10 mouse cellular contexts compared by ENCODE assay signal in genomic region chr12:79936698-79937097, GRCm38 (mm10).
DNase-seq lines count a peak whose midpoint lies in the region; ATAC-seq and TF ChIP-seq lines count a peak whose summit lies in the region.
"Had no signal": no experiment of that assay in that cellular context is flagged by ENCODE, and none has a peak within 500 bp of the region (broad histone marks: within the 10 kb centered on the region; RNA-seq: fewer than 3 reads in every experiment).

No protein-coding gene starts in this region.

- no peaks in the 10 kb centered on the region for H3K9me3 ChIP-seq in liver, postnatal 0 days (ENCODE audit: low read length)
- 0 out of 2 replicates have a peak, but pooled peaks cover 3% of the 10 kb centered on the region for H3K9me3 ChIP-seq in liver, embryonic 12.5 days (replicated peaks)
- H3K9me3 ChIP-seq in heart, embryonic 11.5 days (replicated peaks; ENCODE audit: control insufficient read depth, low read length), result no peaks in the 10 kb centered on the region
- H3K9me3 ChIP-seq in kidney, embryonic 16.5 days (ENCODE audit: low read length), result no peaks in the 10 kb centered on the region
- no peaks in the 10 kb centered on the region for H3K9me3 ChIP-seq in stomach, embryonic 14.5 days (ENCODE audit: control insufficient read depth, low read depth, low read length)
- H3K9me3 ChIP-seq: neural tube, embryonic 12.5 days had no signal

- peaks cover 7% of the 10 kb centered on the region; the same call in 1 of the 2 replicates for H3K4me1 ChIP-seq in liver, postnatal 0 days (ENCODE audit: insufficient read depth)
- H3K4me1 ChIP-seq in liver, embryonic 12.5 days, result no peaks in the 10 kb centered on the region
- H3K4me1 ChIP-seq in heart, embryonic 11.5 days (ENCODE audit: control insufficient read depth, insufficient read depth, low read length), result peaks cover 20% of the 10 kb centered on the region
- H3K4me1 ChIP-seq in kidney, embryonic 16.5 days (ENCODE audit: insufficient read depth, low read length), result peaks cover 16% of the 10 kb centered on the region
- H3K4me1 ChIP-seq in stomach, embryonic 14.5 days (ENCODE audit: control insufficient read depth, insufficient read depth, low read length), result peaks cover 19% of the 10 kb centered on the region

- H3K27me3 ChIP-seq in liver, postnatal 0 days (ENCODE audit: insufficient read depth, low read length), result no peaks in the 10 kb centered on the region
- H3K27me3 ChIP-seq in liver, embryonic 12.5 days (replicated peaks), result 0 out of 2 replicates have a peak, but pooled peaks cover 5% of the 10 kb centered on the region
- H3K27me3 ChIP-seq in heart, embryonic 11.5 days (ENCODE audit: control insufficient read depth, insufficient read depth, low read length), result no peaks in the 10 kb centered on the region
- no peaks in the 10 kb centered on the region for H3K27me3 ChIP-seq in kidney, embryonic 16.5 days (ENCODE audit: insufficient read depth, low read length)
- no peaks in the 10 kb centered on the region for H3K27me3 ChIP-seq in stomach, embryonic 14.5 days (ENCODE audit: control insufficient read depth, insufficient read depth, low read length)
- H3K27me3 ChIP-seq: neural tube, embryonic 12.5 days had no signal

- DNase-seq in liver, postnatal 0 days, result no peak
- DNase-seq in cerebellum, postnatal 36 days, result no peak
- DNase-seq in right cerebral cortex, adult 18-20 months, result no peak
- DNase-seq in spleen, postnatal 4 days (ENCODE audit: low spot score in 2 of 2), result no peak

- 58% methylated on average over 5 of the region's 5 CpGs for WGBS in liver, postnatal 0 days (ENCODE audit: insufficient replicate concordance)
- 52% methylated on average over 5 of the region's 5 CpGs for WGBS in liver, embryonic 12.5 days (ENCODE audit: insufficient replicate concordance)
- 23% methylated on average over 5 of the region's 5 CpGs for WGBS in heart, embryonic 11.5 days (ENCODE audit: insufficient replicate concordance)
- 4% methylated on average over 5 of the region's 5 CpGs for WGBS in kidney, embryonic 16.5 days
- 19% methylated on average over 5 of the region's 5 CpGs for WGBS in stomach, embryonic 14.5 days

- H3K4me2 ChIP-seq in liver, postnatal 0 days (ENCODE audit: low read depth, low read length), result no peak overlapping the region
- H3K4me2 ChIP-seq in liver, embryonic 12.5 days, result no peak overlapping the region
- no peak overlapping the region for H3K4me2 ChIP-seq in heart, embryonic 11.5 days
- H3K4me2 ChIP-seq in kidney, embryonic 16.5 days (replicated peaks; ENCODE audit: low read depth, low read length), result no peak overlapping the region
- H3K4me2 ChIP-seq in stomach, embryonic 14.5 days (replicated peaks; ENCODE audit: low read depth, low read length), result 0 out of 2 replicates have a peak overlapping the region, but pooled peaks have one; percentile 0
- H3K4me2 ChIP-seq: neural tube, embryonic 12.5 days had no signal

- no peak overlapping the region for H3K9ac ChIP-seq in liver, postnatal 0 days (replicated peaks)
- no peak overlapping the region for H3K9ac ChIP-seq in liver, embryonic 12.5 days
- H3K9ac ChIP-seq in heart, embryonic 11.5 days (ENCODE audit: low read depth, low read length), result no peak overlapping the region
- H3K9ac ChIP-seq in kidney, embryonic 16.5 days (replicated peaks; ENCODE audit: low read length), result peak overlapping the region; percentile 34; the same call in 1 of the 2 replicates
- no peak overlapping the region for H3K9ac ChIP-seq in stomach, embryonic 14.5 days (replicated peaks; ENCODE audit: low read depth, low read length)
- H3K9ac ChIP-seq: neural tube, embryonic 12.5 days had no signal

- no peak for TF ChIP-seq CTCF in liver, postnatal 0 days (IDR thresholded peaks at IDR 0.05; ENCODE audit: low read depth)

- H3K36me3 ChIP-seq in liver, postnatal 0 days (replicated peaks; ENCODE audit: insufficient read depth, low read length), result no peaks in the 10 kb centered on the region
- H3K36me3 ChIP-seq in liver, embryonic 12.5 days, result no peaks in the 10 kb centered on the region
- H3K36me3 ChIP-seq in heart, embryonic 11.5 days (ENCODE audit: control insufficient read depth, insufficient read depth, low read length), result no peaks in the 10 kb centered on the region
- no peaks in the 10 kb centered on the region for H3K36me3 ChIP-seq in kidney, embryonic 16.5 days (ENCODE audit: insufficient read depth, low read length)
- H3K36me3 ChIP-seq in stomach, embryonic 14.5 days (ENCODE audit: control insufficient read depth, insufficient read depth, low read length), result no peaks in the 10 kb centered on the region
- H3K36me3 ChIP-seq: neural tube, embryonic 12.5 days had no signal

- H3K27ac ChIP-seq in liver, postnatal 0 days (ENCODE audit: low read depth), result peak overlapping the region; percentile 11; the same call in 1 of the 2 replicates
- no peak overlapping the region for H3K27ac ChIP-seq in liver, embryonic 12.5 days
- H3K27ac ChIP-seq in heart, embryonic 11.5 days (ENCODE audit: low read depth, low read length), result peak overlapping the region; percentile 77
- peak overlapping the region; percentile 90 for H3K27ac ChIP-seq in kidney, embryonic 16.5 days (ENCODE audit: low read length)
- peak overlapping the region; percentile 78 for H3K27ac ChIP-seq in stomach, embryonic 14.5 days (ENCODE audit: low read length)
- H3K27ac ChIP-seq: neural tube, embryonic 12.5 days had no signal

- H3K4me3 ChIP-seq in liver, postnatal 0 days (ENCODE audit: low read depth, low read length), result no peak overlapping the region
- H3K4me3 ChIP-seq in liver, embryonic 12.5 days, result no peak overlapping the region
- H3K4me3 ChIP-seq in heart, embryonic 11.5 days (ENCODE audit: low read depth, low read length), result no peak overlapping the region
- H3K4me3 ChIP-seq in kidney, embryonic 16.5 days (ENCODE audit: low read length), result no peak overlapping the region
- H3K4me3 ChIP-seq in stomach, embryonic 14.5 days (ENCODE audit: low read depth, low read length), result no peak overlapping the region
- H3K4me3 ChIP-seq: erythroblast, embryonic 14.5 days; neural tube, embryonic 12.5 days had no signal

- ATAC-seq in liver, postnatal 0 days, result no peak
- ATAC-seq in liver, embryonic 12.5 days, result no peak
- peak; percentile 67; the same call in 1 of the 2 replicates for ATAC-seq in heart, embryonic 11.5 days (replicated peaks; ENCODE audit: insufficient number of reproducible peaks, low FRiP score, low TSS enrichment)
- peak; percentile 81 for ATAC-seq in kidney, embryonic 16.5 days (ENCODE audit: low FRiP score, low TSS enrichment)
- peak; percentile 72 for ATAC-seq in stomach, embryonic 14.5 days (ENCODE audit: insufficient number of reproducible peaks, insufficient read depth, low FRiP score, low read depth)

- TF ChIP-seq EP300 in liver, postnatal 0 days (IDR thresholded peaks at IDR 0.05; ENCODE audit: low read depth), result no peak

Comparison
In these comparisons a context has a peak if more than half of its experiments do, and no peak if none do; other contexts are left out.
1. ATAC-seq: peak in heart, embryonic 11.5 days (single experiment), kidney, embryonic 16.5 days (single experiment) and stomach, embryonic 14.5 days (single experiment); none in liver, postnatal 0 days (single experiment) and liver, embryonic 12.5 days (single experiment).